Mouse (Mus musculus): ENCODE data around the gene Gfer.

Gfer gene

DNA sequence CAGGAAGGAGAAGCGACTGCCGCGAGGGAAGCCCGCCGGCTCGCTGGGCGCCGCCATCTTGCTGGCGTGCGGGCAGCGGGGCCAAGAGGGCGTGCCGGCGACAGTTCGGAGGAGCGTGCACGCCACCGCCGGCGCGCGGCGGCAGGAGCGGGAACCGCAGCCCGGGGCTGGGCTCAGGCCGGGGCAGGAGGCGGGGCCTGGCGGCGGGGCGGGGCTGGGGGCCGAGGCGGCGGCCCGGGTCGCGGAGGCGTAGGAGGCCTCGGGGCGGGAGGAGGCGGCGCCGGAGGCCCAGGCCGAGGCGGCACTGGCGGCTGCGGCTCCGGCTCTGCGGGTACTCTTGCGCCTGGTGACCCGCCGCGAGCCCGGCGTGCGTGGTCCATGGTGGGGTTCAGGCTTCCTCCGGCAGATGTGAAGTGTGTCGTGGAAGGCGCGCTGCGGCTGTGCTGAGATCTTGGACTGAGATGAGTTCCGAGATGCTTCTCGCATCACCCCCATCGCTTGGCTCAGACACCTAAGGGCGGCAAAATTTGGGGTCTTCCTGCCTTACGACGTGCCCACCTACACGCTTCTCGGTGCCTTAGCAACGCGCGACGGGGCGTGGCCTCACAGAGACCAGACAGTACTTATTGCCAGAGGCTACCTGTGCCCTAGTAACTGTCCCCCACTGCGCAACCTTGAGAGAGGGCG, at the start of gene Gfer, which contains the start of gene Noxo1:
Gene Gfer, minus strand, starts transcription at position 146 of the 687 bp plus-strand sequence.
Gene Noxo1, plus strand, starts transcription at position 224 of the 687 bp plus-strand sequence.
- peak; percentile 94 for DNase-seq

DNA sequence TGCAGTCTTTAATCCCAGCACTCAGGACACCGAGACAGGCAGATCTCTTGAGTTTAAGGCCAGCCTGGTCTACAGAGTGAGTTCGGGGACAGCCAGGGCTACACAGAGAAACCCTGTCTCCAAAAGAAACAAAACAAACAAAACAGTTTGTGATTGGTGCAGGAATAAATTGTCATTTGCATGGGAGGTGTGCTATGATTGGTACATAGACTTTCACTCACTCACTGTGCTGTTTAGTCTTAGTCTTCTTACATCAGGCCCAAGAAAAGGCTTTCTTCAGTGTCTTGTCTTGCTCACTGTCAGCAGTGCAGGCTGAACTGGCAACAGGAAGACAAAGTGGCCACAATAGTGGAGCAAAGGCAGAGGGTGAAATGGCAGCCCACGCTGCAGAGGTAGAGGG, 48.4 kb upstream of the Gfer start:
- no peak for DNase-seq

GRCm38 (mm10) chr17:24743896-24744295, 47.9 kb upstream of the Gfer start:
- no peak for DNase-seq

DNA sequence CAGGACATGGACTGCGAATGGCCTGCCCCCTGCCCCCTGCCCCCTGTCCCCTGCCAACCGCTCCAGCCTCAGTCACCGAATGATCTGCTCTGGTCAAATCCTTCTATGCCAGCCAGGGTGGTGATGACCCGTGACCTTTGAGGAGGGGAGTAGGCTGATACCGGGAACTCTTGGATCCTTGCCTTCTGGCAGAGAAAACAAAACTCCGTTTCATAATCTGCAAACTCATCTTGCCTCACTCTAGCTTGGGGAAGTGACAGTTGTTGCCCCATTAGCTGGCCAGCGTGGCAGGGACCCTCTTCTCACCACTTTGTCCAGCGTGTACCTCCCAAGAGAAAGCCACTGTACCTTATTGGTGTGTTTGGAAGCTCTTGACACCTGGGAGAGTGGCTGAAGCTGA, 46.4 kb upstream of the Gfer start:
- no peak for DNase-seq

DNA sequence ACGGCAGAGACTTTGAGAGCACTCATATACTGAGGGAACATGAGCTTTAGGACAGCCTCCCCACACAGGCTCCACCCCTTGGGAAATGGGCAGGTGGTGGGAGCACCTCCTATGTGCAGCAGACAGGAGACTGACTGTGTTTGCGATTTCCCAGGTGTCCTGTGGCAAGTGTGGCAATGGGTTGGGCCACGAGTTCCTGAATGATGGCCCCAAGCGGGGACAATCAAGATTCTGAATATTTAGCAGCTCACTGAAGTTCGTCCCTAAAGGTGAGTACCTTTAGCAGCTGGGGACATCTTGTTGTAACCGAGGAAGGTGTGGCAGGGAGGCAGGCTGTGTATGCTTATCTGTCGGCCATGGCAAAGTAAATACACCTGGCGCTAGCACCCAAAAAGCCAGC, 44.0 kb upstream of the Gfer start:
- DNase-seq: no peak

DNA sequence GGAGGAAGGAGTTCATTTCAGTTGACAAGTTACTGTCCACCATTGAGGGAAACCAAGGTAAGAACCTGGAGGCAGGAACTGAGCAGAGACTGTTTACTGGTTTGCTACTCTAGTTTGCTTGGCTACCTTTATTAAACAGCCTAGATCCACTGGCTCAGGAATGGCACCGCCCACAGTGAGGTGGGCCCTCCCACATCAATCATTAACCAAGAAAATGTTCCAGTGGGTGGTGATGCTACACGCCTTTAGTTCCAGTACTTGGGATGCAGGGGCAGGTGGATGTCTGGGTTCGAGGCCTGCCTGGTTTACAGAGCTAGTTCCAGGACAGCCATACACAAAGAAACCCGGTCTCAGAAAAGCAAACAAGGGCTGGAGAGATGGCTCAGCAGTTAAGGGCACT, 42.3 kb upstream of the Gfer start:
- no peak for DNase-seq

DNA sequence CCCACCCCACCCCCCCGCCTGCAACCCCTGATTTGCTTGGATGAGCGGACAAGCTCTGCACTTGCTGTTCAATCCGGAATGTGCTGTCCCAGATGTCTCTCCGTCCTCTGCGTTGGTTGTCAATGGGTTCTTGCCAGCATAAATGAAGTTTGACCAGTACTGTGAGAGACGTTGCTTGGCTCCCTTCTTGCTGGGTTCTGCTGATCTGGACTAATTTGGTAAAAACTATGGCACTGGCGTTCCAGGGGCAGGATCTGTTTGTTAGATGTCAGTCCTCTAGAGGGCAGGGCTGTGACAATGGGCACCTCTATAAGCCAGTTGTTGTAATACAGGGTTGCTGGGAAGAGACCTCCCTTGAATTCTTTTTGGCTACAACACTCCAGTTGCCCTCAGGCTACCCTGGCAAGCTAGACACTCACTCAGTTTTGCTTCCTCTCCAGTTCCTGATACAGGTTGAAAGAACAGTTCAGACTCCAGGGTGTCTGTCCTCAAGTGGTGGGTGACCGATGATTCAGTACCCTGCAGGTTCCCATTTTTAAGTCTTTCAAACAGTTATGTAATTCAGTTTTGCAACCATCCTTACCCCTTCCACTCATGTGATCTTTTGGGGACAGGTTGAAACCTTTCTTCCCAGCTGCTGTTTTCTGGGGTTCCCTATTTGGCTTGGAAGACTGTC, 41.3 kb upstream of the Gfer start:
- DNase-seq: no peak

DNA sequence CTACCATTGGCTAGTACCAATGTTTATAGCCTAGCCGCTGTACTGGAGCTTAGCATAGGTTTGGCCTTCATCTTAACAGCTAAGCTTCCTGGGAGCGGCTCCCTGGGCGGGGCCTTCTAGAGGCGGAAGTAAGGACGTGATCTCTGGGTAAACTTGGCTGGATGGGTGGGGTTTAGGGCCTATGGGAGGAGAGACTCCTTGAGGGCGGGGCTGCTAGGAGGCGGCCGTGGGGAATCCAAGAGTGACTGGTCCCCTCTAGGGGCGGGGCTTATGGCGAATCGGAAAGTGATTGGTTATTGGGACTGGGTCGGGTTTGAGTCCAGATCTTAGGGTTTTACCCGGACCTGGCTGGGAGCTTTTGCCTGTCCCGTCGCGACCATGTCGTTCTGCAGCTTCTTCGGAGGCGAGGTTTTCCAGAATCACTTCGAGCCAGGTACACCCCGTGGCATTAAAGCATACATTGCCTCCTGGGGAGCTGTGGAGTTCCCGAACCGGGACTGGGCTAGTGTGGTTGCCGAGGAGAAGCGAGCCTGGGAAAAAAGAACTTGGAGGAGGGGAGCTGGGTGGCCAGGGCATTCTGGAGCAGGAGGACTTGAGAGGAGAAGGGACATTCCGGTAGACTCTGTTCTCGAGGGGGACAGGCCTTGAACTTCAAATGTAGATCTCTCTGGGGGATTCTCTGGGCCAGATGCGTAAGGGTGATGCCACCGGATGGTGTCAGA, 40.5 kb upstream of the Gfer start, which contains the start of gene Msrb1:
Gene Msrb1, plus strand, starts transcription at position 313 of the 722 bp plus-strand sequence.
- peak; percentile 99 for DNase-seq

- no peak for DNase-seq
Measured at GRCm38 (mm10) chr17:24735446-24735845, 39.5 kb upstream of the Gfer start.

GRCm38 (mm10) chr17:24734513-24734912, 38.6 kb upstream of the Gfer start:
- DNase-seq: no peak

- no peak for DNase-seq
Measured at GRCm38 (mm10) chr17:24733434-24734050, 37.6 kb upstream of the Gfer start.

- DNase-seq: no peak
Measured at GRCm38 (mm10) chr17:24732233-24732935, 36.4 kb upstream of the Gfer start.

- no peak for DNase-seq
Measured at GRCm38 (mm10) chr17:24730787-24731186, 34.8 kb upstream of the Gfer start.

- no peak for DNase-seq
Measured at GRCm38 (mm10) chr17:24729067-24729466, 33.1 kb upstream of the Gfer start.

DNA sequence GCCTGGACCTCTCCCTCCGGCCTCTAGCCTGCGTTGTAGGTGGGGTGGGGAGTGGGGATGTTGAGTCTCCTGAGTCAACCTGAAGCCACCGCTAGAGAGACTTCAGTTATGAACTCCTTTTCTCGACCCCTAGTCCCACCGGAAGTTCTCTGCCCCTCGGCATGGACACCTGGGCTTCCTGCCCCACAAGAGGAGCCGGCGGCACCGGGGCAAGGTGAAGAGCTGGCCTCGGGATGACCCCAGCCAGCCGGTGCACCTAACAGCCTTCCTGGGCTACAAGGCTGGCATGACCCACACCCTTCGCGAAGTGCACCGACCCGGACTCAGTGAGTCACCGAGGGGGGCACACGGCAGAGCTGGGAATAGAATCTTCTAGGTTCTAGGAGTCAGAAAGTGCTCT, 32.2 kb upstream of the Gfer start:
- no peak for DNase-seq

- no peak for DNase-seq
Measured at GRCm38 (mm10) chr17:24727618-24728017, 31.7 kb upstream of the Gfer start, which contains the start of gene Rpl3l. Gene Rpl3l, plus strand, starts transcription at chr17:24727820.

DNA sequence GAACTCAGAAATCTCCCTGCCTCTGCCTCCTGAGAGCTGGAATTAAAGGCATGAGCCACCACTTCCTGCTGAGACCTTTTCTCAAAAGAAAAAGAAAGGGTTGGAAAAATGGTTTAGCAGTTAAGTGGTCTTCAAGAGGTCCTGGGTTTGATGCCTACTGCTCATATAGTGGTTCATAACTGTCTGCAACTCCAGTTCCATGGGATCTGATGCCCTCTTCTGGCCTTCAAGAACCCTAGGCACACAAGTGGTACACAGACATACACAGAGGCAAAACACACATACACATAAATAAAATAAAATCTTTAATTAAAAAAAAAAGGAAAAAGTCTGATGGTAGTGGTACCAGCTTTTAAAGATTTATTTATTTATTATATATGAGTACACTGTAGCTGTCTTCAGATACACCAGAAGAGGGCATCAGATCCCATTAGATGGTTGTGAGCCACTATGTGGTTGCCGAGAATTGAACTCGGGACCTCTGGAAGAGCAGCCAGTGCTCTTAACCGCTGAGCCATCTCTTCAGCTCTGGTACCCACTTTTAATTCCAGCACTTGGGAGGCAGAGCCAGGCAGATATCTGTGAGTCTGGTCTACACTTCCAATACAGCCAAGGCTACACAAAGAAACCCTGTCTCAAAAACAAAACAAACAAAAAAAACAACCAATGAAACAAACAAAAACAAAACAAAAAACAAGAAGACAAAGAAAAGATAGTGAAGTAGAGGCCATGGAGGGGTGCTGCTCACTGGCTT, 29.9 kb upstream of the Gfer start:
- no peak for DNase-seq

- peak; percentile 96 for DNase-seq
Measured at GRCm38 (mm10) chr17:24724184-24724583, 28.2 kb upstream of the Gfer start, which contains the start of gene Ndufb10. Gene Ndufb10, minus strand, starts transcription at chr17:24724478.

DNA sequence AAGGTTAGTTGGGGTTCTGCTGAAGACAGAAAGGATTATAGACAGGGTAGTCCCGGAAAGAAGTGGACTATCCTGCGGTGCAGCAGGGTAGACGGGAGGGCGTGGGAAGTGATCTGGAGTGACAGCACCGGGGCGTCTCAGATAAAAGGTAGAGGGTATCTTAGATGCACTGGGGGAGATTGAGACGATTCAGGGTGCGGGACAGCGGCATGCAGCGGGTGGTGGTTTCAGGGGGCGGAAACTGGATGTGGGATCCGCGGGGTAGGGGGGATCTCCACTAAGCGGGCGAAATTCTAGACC, 27.9 kb upstream of the Gfer start:
- no peak for DNase-seq

DNA sequence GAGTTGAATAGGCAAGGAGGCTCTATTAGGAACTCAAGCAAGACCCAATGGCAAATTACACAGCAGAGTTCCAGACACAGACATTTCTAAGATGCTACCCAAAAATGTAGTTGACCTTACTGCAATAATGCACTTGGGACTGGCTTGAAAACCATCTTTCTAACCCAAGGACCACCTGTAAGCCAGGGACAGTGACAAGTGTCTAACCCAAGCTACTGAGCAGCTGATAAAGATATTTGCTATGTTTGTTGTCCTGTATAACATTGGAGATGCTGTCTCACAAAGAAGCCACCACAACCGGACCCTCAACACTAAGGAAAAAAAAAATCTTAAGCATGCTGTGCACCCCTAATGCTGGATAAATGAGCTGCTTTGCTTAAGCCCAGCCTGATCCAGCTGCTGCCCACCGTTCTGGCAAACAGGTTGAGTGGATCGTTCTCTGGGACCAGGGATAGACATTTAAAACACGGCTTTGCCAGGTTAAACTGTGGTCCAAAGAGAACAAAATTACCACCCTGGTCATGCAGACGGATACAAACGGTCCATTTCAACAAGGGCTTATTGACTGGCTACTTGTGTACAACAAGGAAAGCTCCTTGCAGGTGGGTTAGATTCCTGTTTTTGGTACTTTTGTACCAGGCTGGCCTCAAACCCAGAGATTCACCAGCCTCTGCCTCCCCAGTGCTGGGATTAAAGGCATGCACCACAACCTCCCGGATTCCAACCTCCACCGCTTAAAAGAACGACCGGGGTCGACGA, 27.3 kb upstream of the Gfer start:
- no peak for DNase-seq

All from embryo, embryonic 11 days (tissue).